Mouse (Mus musculus): ENCODE data around the gene Tcf3. TPM values are rescaled to one million over a fixed set of nuclear protein-coding genes. Genes with fewer than 3 reads are reported as not detected.
A peak's percentile ranks its signal among the peaks of the same experiment; 100 is the strongest.

The Tcf3 gene
- total and polyA plus RNA-seq, 2 experiments from 2014 or later, result 24.8 to 91.1 TPM

DNA sequence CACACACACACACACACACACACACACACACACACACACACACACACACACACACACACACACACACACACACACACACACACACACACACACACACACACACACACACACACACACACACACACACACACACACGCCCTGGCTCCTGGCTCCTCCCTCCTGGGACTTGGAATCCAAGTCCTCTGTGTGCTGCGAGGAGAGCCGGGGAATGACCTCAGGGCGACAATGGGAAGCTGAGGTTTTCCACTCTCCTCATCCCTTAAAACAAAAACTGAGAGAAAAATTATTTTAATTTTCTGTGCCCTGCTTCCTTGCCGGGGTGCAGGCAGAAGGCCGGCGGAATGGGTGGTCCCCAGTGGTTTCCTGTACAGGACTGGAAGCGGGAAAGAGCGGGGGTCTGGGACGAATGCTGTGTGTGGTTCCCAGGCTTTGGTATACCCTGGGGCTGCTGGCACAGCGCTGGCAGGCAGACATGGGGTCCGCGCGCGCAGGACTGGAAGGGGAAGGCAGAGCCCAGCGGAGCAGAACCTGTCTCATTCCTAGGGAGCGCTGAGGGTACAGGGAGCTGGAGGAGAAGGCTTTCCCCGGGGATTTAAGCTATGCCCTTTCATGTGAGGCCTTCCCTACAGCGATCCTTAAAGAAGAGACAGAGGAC is 31.1 kb upstream of the Tcf3 start:
- Histone ChIP-seq H3K4me3 (ENCODE audit: low read depth, low read length) (no peak overlapping the region), H3K36me3 (ENCODE audit: insufficient read depth, low read length) (no peaks in the 10 kb centered on the region), H3K27me3 (ENCODE audit: insufficient read depth, low read length) (peaks cover 4% of the 10 kb centered on the region; the same call in 1 of the 2 replicates), H3K9me3 (ENCODE audit: low read length) (no peaks in the 10 kb centered on the region), H3K9ac (replicated peaks; ENCODE audit: low read length, poor library complexity, severe bottlenecking) (no peak overlapping the region), H3K4me2 (ENCODE audit: low read depth, low read length, poor library complexity, severe bottlenecking) (peak overlapping the region; percentile 33), H3K4me1 (ENCODE audit: insufficient read depth, low read length) (0 out of 2 replicates have a peak, but pooled peaks cover 3% of the 10 kb centered on the region), H3K27ac (ENCODE audit: low read depth, low read length) (no peak overlapping the region)
- DNase-seq (ENCODE audit: low spot score) (no peak), ATAC-seq (ENCODE audit: low FRiP score) (no peak)
- 5% methylated on average over 18 of the region's 19 CpGs for WGBS
- no peak for TF ChIP-seq CTCF (IDR thresholded peaks at IDR 0.05)

DNA sequence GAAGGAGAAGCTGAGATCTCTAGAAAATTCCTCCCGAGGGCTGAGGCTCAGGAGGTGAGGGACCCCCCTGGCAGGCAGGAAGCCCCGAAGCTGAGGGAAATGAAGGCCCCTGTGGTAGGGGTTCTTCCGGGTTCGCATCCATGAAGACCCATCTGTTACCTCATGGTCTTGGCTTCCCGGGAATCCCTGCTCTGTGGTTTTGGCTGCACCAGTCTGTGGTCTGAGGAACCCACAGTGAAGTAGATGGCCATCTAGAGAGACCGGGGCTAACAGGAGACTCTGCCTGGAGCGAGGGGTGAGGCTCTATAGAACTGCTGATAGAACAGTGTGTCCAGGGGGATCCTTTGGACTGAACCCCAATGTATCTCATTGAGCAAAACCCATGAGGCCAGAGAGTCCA is 27.9 kb upstream of the Tcf3 start:
- H3K9ac ChIP-seq (replicated peaks; ENCODE audit: low read length, poor library complexity, severe bottlenecking), result no peak overlapping the region
- H3K9me3 ChIP-seq (ENCODE audit: low read length), result no peaks in the 10 kb centered on the region
- no peak for ATAC-seq (ENCODE audit: low FRiP score)
- no peak for DNase-seq (ENCODE audit: low spot score)
- H3K4me3 ChIP-seq (ENCODE audit: low read depth, low read length), result no peak overlapping the region
- 73% methylated on average over 7 of the region's 7 CpGs for WGBS
- H3K36me3 ChIP-seq (ENCODE audit: insufficient read depth, low read length), result no peaks in the 10 kb centered on the region
- H3K27ac ChIP-seq (ENCODE audit: low read depth, low read length), result no peak overlapping the region
- no peak overlapping the region for H3K4me2 ChIP-seq (ENCODE audit: low read depth, low read length, poor library complexity, severe bottlenecking)
- no peak for TF ChIP-seq CTCF (IDR thresholded peaks at IDR 0.05)
- H3K4me1 ChIP-seq (ENCODE audit: insufficient read depth, low read length), result 0 out of 2 replicates have a peak, but pooled peaks cover 3% of the 10 kb centered on the region
- peaks cover 4% of the 10 kb centered on the region; the same call in 1 of the 2 replicates for H3K27me3 ChIP-seq (ENCODE audit: insufficient read depth, low read length)

DNA sequence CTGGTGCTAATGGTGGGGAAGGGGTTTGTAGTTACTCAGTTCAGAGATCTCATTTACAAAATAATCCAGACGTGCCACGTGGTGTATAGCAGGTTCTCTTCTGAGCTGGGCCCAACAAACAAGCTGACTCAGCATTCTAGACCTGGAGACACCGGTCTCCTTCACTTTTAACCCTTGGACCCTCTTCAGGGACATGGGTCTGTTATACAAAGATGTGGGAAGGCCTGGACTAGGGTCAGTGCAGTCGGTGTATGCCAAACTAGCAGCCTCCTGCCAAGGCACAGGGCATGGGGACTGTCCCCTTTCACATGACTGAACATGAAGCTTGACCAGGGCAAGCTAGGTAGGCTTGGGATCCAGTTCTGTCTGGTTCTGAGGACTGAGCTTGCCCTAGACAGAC is 26.9 kb upstream of the Tcf3 start:
- ATAC-seq (ENCODE audit: low FRiP score) (no peak), DNase-seq (ENCODE audit: low spot score) (no peak)
- no peak overlapping the region for H3K9ac ChIP-seq (replicated peaks; ENCODE audit: low read length, poor library complexity, severe bottlenecking)
- H3K27ac ChIP-seq (ENCODE audit: low read depth, low read length), result no peak overlapping the region
- H3K4me3 ChIP-seq (ENCODE audit: low read depth, low read length), result no peak overlapping the region
- no peak overlapping the region for H3K4me2 ChIP-seq (ENCODE audit: low read depth, low read length, poor library complexity, severe bottlenecking)
- no peaks in the 10 kb centered on the region for H3K36me3 ChIP-seq (ENCODE audit: insufficient read depth, low read length)
- no peaks in the 10 kb centered on the region for H3K9me3 ChIP-seq (ENCODE audit: low read length)
- WGBS, result 58% methylated on average over 4 of the region's 4 CpGs
- no peak for TF ChIP-seq CTCF (IDR thresholded peaks at IDR 0.05)
- H3K4me1 ChIP-seq (ENCODE audit: insufficient read depth, low read length), result 0 out of 2 replicates have a peak, but pooled peaks cover 3% of the 10 kb centered on the region
- peaks cover 4% of the 10 kb centered on the region; the same call in 1 of the 2 replicates for H3K27me3 ChIP-seq (ENCODE audit: insufficient read depth, low read length)

DNA sequence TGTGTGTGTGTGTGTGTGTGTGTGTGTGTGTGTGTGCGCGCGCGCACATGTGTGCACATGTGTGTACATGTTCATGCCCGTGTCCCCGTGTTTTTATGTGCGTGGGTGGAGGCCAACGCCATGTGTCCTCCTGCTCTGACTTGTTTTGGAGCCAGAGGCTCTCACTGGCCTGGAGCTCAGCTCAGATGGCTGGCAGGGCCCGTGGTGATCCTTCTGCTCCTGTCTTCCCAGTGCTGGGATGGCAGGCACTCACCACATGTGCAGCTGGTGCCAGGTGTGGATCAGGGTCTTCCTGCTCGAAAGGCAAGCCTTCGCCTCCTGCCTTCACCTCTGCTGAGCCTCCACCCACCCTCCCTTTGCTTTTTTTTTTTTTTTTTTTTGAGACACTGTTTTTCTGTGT is 26.2 kb upstream of the Tcf3 start:
- peak; percentile 16 for DNase-seq (ENCODE audit: low spot score)
- H3K4me2 ChIP-seq (ENCODE audit: low read depth, low read length, poor library complexity, severe bottlenecking), result no peak overlapping the region

DNA sequence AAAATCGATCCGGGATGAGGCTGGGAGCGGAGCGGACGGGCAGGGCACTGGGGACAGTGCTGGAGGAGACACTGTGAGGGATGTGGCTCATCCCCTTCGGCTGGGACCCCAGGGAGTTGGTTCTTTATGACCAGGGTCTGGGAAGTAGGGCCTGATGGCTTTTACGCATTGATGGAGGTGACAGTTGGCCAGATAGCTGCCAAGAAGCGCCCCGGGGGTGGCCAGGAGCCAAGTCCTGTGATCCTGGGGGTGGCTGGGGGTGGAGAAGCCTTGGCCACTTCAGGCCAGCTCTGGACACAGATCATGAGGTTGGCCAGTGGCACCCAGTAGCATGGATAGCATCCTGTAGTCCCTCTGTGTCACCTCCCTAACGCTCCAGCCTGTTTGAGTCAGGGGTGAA is 25.8 kb upstream of the Tcf3 start:
- Histone ChIP-seq H3K27ac (ENCODE audit: low read depth, low read length) (no peak overlapping the region), H3K27me3 (ENCODE audit: insufficient read depth, low read length) (peaks cover 4% of the 10 kb centered on the region; the same call in 1 of the 2 replicates), H3K9me3 (ENCODE audit: low read length) (no peaks in the 10 kb centered on the region), H3K4me1 (ENCODE audit: insufficient read depth, low read length) (0 out of 2 replicates have a peak, but pooled peaks cover 3% of the 10 kb centered on the region), H3K4me3 (ENCODE audit: low read depth, low read length) (no peak overlapping the region), H3K9ac (replicated peaks; ENCODE audit: low read length, poor library complexity, severe bottlenecking) (no peak overlapping the region), H3K4me2 (ENCODE audit: low read depth, low read length, poor library complexity, severe bottlenecking) (no peak overlapping the region), H3K36me3 (ENCODE audit: insufficient read depth, low read length) (no peaks in the 10 kb centered on the region)
- DNase-seq (ENCODE audit: low spot score), result peak; percentile 9
- TF ChIP-seq CTCF (IDR thresholded peaks at IDR 0.05), result no peak
- WGBS, result 83% methylated on average over 10 of the region's 10 CpGs
- ATAC-seq (ENCODE audit: low FRiP score), result no peak

More for the DNA sequence above, 26.2 kb upstream of the Tcf3 start:
- Histone ChIP-seq H3K27ac (ENCODE audit: low read depth, low read length) (no peak overlapping the region), H3K9ac (replicated peaks; ENCODE audit: low read length, poor library complexity, severe bottlenecking) (no peak overlapping the region), H3K4me1 (ENCODE audit: insufficient read depth, low read length) (0 out of 2 replicates have a peak, but pooled peaks cover 3% of the 10 kb centered on the region), H3K36me3 (ENCODE audit: insufficient read depth, low read length) (no peaks in the 10 kb centered on the region), H3K27me3 (ENCODE audit: insufficient read depth, low read length) (peaks cover 4% of the 10 kb centered on the region; the same call in 1 of the 2 replicates), H3K9me3 (ENCODE audit: low read length) (no peaks in the 10 kb centered on the region), H3K4me3 (ENCODE audit: low read depth, low read length) (no peak overlapping the region)
- WGBS, result 91% methylated on average over 11 of the region's 11 CpGs
- ATAC-seq (ENCODE audit: low FRiP score), result no peak
- TF ChIP-seq CTCF (IDR thresholded peaks at IDR 0.05), result no peak

DNA sequence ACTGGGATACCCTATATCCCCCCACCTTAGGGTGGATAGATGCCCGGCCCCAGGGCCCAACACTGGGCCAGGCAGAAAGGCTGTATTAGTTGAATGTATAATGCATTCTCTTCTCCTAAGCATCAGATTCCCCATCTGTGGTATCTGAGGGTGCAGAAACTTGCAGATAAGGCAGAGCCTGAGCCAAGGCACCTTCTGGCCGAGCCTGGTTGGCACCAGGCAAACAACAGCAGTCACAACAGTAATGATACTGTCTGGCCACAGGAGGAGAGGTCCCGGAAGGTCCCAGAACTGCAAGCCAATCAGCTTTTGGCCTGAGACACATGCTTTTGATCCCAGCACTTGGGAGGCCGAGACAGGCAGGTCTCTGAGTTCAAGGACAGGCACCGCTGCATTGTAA is 22.2 kb upstream of the Tcf3 start:
- H3K9ac ChIP-seq (replicated peaks; ENCODE audit: low read length, poor library complexity, severe bottlenecking), result no peak overlapping the region
- no peak overlapping the region for H3K27ac ChIP-seq (ENCODE audit: low read depth, low read length)
- no peaks in the 10 kb centered on the region for H3K9me3 ChIP-seq (ENCODE audit: low read length)
- no peaks in the 10 kb centered on the region for H3K4me1 ChIP-seq (ENCODE audit: insufficient read depth, low read length)
- 82% methylated on average over 5 of the region's 5 CpGs for WGBS
- no peaks in the 10 kb centered on the region for H3K36me3 ChIP-seq (ENCODE audit: insufficient read depth, low read length)
- ATAC-seq (ENCODE audit: low FRiP score) (no peak), DNase-seq (ENCODE audit: low spot score) (no peak)
- no peaks in the 10 kb centered on the region for H3K27me3 ChIP-seq (ENCODE audit: insufficient read depth, low read length)
- no peak overlapping the region for H3K4me3 ChIP-seq (ENCODE audit: low read depth, low read length)
- no peak for TF ChIP-seq CTCF (IDR thresholded peaks at IDR 0.05)
- no peak overlapping the region for H3K4me2 ChIP-seq (ENCODE audit: low read depth, low read length, poor library complexity, severe bottlenecking)

All from midbrain, postnatal 0 days (tissue).